Mouse (Mus musculus): ENCODE results near the gene Col4a3. TPM values are rescaled to one million over a fixed set of nuclear protein-coding genes. Genes with fewer than 3 reads are reported as not detected.
A peak's percentile ranks its signal among the peaks of the same experiment; 100 is the strongest.

Col4a3 gene
- polyA plus RNA-seq, 1 experiment from 2014 or later: 21.9 TPM

DNA sequence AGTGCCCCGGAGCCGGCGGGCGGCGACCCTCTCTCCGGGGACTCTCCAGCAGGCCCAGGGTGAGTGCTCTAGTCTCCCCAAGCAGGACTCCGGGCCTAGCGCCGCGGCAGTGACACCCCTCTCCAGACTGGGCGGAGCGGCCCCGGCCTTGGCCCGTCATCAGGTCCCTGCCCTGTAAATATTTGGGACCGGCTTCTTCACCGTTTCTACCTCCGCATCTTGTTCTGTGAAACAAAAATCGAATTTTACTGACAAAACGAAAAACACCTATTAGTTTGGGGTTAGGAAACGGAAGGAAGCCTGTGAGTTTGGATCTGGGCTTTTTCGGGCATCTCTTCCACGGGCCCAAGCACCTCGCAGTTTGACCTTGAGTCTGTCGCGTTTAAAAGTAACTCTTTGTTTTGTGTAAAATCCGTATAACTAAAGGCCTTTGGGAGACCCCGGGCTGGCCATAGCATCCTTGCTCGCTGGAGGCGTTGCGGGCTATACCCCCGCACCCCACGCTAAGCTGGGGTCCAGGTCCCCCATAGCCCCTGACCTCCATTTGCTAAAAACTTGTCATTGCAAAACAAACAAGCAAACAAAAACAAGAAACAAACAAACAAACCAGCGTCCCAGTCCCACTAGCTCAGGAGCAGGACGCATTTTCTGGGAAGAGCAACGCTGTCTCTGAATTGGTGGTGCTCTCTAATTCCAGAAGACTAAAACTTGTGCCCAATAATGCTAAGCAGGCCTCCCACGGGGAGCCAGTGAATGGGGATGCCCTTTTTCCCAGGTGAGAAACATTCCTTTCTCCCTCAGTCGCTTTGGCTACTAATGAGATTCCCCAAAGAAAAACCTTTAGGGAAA is 138.5 kb downstream of the Col4a3 start:
- DNase-seq (ENCODE audit: low spot score): peak; percentile 80
- peak; percentile 98 for ATAC-seq (replicated peaks; ENCODE audit: low FRiP score, low read depth)

DNA sequence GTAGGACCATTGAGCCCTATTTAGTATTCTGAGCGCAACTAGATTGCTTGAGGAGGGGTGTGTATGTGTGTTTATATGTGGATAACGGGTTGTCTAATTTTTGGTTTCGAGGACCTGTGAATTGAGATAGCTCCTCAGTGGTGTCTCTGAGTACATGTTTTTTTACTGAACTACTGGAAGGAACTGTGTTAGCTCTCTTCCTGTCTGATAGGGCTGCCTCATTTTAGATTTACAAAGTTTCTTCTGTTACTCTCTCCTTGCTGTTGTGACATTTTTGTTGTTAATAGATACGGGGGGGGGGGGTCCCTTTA is 139.1 kb downstream of the Col4a3 start:
- ATAC-seq (replicated peaks; ENCODE audit: low FRiP score, low read depth) (no peak), DNase-seq (ENCODE audit: low spot score) (no peak)
- peak overlapping the region; percentile 97 for H3K4me2 ChIP-seq (ENCODE audit: low read length)
- no peaks in the 10 kb centered on the region for H3K27me3 ChIP-seq (ENCODE audit: insufficient read depth, low read length)
- H3K36me3 ChIP-seq (ENCODE audit: insufficient read depth, low read length): peaks cover 6% of the 10 kb centered on the region; the same call in 1 of the 2 replicates
- H3K27ac ChIP-seq: no peak overlapping the region
- H3K4me1 ChIP-seq (replicated peaks; ENCODE audit: insufficient read depth, low read length): peaks cover 10% of the 10 kb centered on the region; the same call in 1 of the 2 replicates
- no peaks in the 10 kb centered on the region for H3K9me3 ChIP-seq (replicated peaks; ENCODE audit: low read length)
- no peak for TF ChIP-seq CTCF (IDR thresholded peaks at IDR 0.05; ENCODE audit: low read depth)
- H3K9ac ChIP-seq (ENCODE audit: low read depth, low read length): peak overlapping the region; percentile 97; the same call in 1 of the 2 replicates
- WGBS: 49% methylated on average over 4 of the region's 4 CpGs
- H3K4me3 ChIP-seq (replicated peaks; ENCODE audit: low read depth, low read length): peak overlapping the region; percentile 90

More for the DNA sequence above, 138.5 kb downstream of the Col4a3 start:
- peak overlapping the region; percentile 73 for H3K27ac ChIP-seq
- no peak for TF ChIP-seq CTCF (IDR thresholded peaks at IDR 0.05; ENCODE audit: low read depth)
- H3K4me1 ChIP-seq (replicated peaks; ENCODE audit: insufficient read depth, low read length): peaks cover 10% of the 10 kb centered on the region; the same call in 1 of the 2 replicates
- H3K27me3 ChIP-seq (ENCODE audit: insufficient read depth, low read length): no peaks in the 10 kb centered on the region
- 1% methylated on average over 37 of the region's 37 CpGs for WGBS
- peak overlapping the region; percentile 97 for H3K9ac ChIP-seq (ENCODE audit: low read depth, low read length)
- peak overlapping the region; percentile 90 for H3K4me3 ChIP-seq (replicated peaks; ENCODE audit: low read depth, low read length)
- H3K36me3 ChIP-seq (ENCODE audit: insufficient read depth, low read length): peaks cover 6% of the 10 kb centered on the region; the same call in 1 of the 2 replicates
- no peaks in the 10 kb centered on the region for H3K9me3 ChIP-seq (replicated peaks; ENCODE audit: low read length)
- peak overlapping the region; percentile 97 for H3K4me2 ChIP-seq (ENCODE audit: low read length)

DNA sequence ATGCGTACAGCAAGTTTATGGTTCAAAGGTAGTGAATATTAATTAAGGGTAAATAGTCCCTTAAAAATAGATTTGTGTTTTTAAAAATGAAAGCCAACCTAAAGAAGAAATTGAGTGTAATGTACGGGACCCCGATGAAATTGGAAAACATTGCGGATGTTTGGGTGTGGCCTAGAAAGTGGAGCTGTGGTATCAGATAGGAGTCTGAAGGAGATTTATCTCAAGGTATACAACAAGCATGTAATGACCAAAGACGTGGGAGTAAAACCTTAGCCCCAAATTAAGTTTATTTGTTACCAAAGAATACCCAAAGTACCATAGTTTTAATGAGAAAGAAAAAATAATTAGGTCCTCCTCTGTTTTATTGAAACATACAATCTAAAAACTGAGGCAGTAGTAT is 139.8 kb downstream of the Col4a3 start:
- Histone ChIP-seq H3K27me3 (ENCODE audit: insufficient read depth, low read length) (no peaks in the 10 kb centered on the region), H3K36me3 (ENCODE audit: insufficient read depth, low read length) (peaks cover 12% of the 10 kb centered on the region; the same call in 1 of the 2 replicates), H3K9ac (ENCODE audit: low read depth, low read length) (no peak overlapping the region), H3K4me2 (ENCODE audit: low read length) (no peak overlapping the region), H3K9me3 (replicated peaks; ENCODE audit: low read length) (no peaks in the 10 kb centered on the region), H3K4me3 (replicated peaks; ENCODE audit: low read depth, low read length) (no peak overlapping the region), H3K4me1 (replicated peaks; ENCODE audit: insufficient read depth, low read length) (peaks cover 10% of the 10 kb centered on the region; the same call in 1 of the 2 replicates), H3K27ac (no peak overlapping the region)
- no peak for TF ChIP-seq CTCF (IDR thresholded peaks at IDR 0.05; ENCODE audit: low read depth)
- DNase-seq (ENCODE audit: low spot score): no peak
- ATAC-seq (replicated peaks; ENCODE audit: low FRiP score, low read depth): no peak
- WGBS: 90% methylated on average over 5 of the region's 5 CpGs

DNA sequence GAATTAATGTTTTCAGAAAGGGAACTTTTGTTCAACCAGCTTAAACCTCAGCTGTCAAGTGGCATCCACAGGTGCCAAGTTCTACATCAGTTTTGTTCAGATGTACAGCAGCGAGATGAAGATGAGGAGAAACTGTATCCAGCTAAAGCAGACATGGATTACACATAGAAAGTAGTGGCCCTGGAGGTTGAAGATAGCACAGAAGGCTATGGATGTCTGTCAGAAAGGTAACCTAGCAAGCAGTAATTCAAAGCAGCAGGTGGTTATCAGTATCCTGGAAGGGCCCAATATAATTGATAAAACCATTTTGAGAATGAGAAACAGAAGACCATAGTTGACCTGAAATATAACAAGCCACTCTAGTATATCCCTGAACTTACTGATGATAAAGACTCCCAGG is 146.6 kb downstream of the Col4a3 start:
- Histone ChIP-seq H3K4me2 (ENCODE audit: low read length) (no peak overlapping the region), H3K9me3 (replicated peaks; ENCODE audit: low read length) (no peaks in the 10 kb centered on the region), H3K27ac (no peak overlapping the region), H3K27me3 (ENCODE audit: insufficient read depth, low read length) (no peaks in the 10 kb centered on the region), H3K4me1 (replicated peaks; ENCODE audit: insufficient read depth, low read length) (no peaks in the 10 kb centered on the region), H3K9ac (ENCODE audit: low read depth, low read length) (no peak overlapping the region), H3K4me3 (replicated peaks; ENCODE audit: low read depth, low read length) (no peak overlapping the region), H3K36me3 (ENCODE audit: insufficient read depth, low read length) (peaks cover 49% of the 10 kb centered on the region; the same call in 1 of the 2 replicates)
- DNase-seq (ENCODE audit: low spot score) (no peak), ATAC-seq (replicated peaks; ENCODE audit: low FRiP score, low read depth) (no peak)
- TF ChIP-seq CTCF (IDR thresholded peaks at IDR 0.05; ENCODE audit: low read depth): no peak
- WGBS: 91% methylated on average over 1 of the region's 1 CpGs

DNA sequence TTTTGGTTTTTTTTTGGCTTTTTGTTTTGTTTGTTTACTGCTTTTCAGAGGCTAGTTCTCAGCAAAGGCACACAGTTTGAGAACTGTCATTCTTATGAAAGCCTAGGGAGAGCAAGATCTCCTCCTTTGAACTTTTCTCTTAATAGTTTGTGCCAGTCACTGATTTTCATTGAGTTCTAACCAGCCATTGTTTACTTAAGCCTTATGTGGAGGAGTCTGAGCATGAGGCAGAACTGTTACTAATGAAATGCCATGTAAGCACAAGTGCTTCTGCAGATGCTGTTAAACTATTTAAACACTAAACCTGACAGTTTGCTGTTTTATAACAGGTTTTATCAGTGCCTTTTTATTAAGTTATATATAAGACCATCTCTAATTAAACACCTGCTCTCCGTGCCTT is 151.3 kb downstream of the Col4a3 start:
- Histone ChIP-seq H3K4me3 (replicated peaks; ENCODE audit: low read depth, low read length) (no peak overlapping the region), H3K9me3 (replicated peaks; ENCODE audit: low read length) (no peaks in the 10 kb centered on the region), H3K4me1 (replicated peaks; ENCODE audit: insufficient read depth, low read length) (no peaks in the 10 kb centered on the region), H3K27ac (no peak overlapping the region), H3K4me2 (ENCODE audit: low read length) (no peak overlapping the region), H3K9ac (ENCODE audit: low read depth, low read length) (no peak overlapping the region), H3K27me3 (ENCODE audit: insufficient read depth, low read length) (no peaks in the 10 kb centered on the region), H3K36me3 (ENCODE audit: insufficient read depth, low read length) (peaks cover 34% of the 10 kb centered on the region; the same call in 1 of the 2 replicates)
- TF ChIP-seq CTCF (IDR thresholded peaks at IDR 0.05; ENCODE audit: low read depth): no peak
- peak; percentile 42 for DNase-seq (ENCODE audit: low spot score)
- WGBS: 57% methylated on average over 1 of the region's 1 CpGs
- ATAC-seq (replicated peaks; ENCODE audit: low FRiP score, low read depth): no peak

DNA sequence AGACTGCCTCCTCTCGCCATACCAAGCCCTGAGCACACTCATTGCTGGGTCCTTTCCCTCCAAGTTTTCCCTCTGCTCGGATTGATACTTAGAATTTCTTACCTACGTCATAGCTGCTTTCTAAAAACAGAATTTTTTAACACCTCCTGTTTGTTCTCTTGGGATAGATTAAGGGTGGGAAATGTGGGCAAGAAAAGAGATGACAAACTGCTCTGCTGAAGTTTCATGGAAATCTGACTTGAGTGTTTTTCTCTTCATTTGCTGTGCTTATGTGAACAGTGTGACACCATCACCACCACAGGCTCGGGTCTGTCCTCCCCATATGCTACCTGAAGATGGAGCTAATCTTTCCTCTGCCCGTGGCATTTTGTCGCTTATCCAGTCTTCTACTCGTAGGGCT is 154.8 kb downstream of the Col4a3 start:
- Histone ChIP-seq H3K9ac (ENCODE audit: low read depth, low read length) (no peak overlapping the region), H3K27me3 (ENCODE audit: insufficient read depth, low read length) (no peaks in the 10 kb centered on the region), H3K27ac (no peak overlapping the region), H3K4me3 (replicated peaks; ENCODE audit: low read depth, low read length) (no peak overlapping the region), H3K9me3 (replicated peaks; ENCODE audit: low read length) (no peaks in the 10 kb centered on the region), H3K4me2 (ENCODE audit: low read length) (no peak overlapping the region), H3K36me3 (ENCODE audit: insufficient read depth, low read length) (peaks cover 15% of the 10 kb centered on the region; the same call in 1 of the 2 replicates), H3K4me1 (replicated peaks; ENCODE audit: insufficient read depth, low read length) (no peaks in the 10 kb centered on the region; the same call in 1 of the 2 replicates)
- no peak for TF ChIP-seq CTCF (IDR thresholded peaks at IDR 0.05; ENCODE audit: low read depth)
- no peak for DNase-seq (ENCODE audit: low spot score)
- 84% methylated on average over 7 of the region's 7 CpGs for WGBS
- no peak for ATAC-seq (replicated peaks; ENCODE audit: low FRiP score, low read depth)

Measured in kidney, postnatal 0 days (tissue).